Mouse (Mus musculus): ENCODE results near the gene Bdkrb2. TPM values are rescaled to one million over a fixed set of nuclear protein-coding genes. Genes with fewer than 3 reads are reported as not detected.
A peak's percentile ranks its signal among the peaks of the same experiment; 100 is the strongest.

Gene Bdkrb2
- total RNA-seq (2021) = under 1 TPM; 0.31 to 0.40 TPM
- long read RNA-seq, experiment 1, partial matches to known transcripts = 0 of 1 reads
- long read RNA-seq, experiment 1, other reads (novel, unspliced or antisense) = 0 of 1 reads
- long read RNA-seq, experiment 2 = 0 reads

DNA sequence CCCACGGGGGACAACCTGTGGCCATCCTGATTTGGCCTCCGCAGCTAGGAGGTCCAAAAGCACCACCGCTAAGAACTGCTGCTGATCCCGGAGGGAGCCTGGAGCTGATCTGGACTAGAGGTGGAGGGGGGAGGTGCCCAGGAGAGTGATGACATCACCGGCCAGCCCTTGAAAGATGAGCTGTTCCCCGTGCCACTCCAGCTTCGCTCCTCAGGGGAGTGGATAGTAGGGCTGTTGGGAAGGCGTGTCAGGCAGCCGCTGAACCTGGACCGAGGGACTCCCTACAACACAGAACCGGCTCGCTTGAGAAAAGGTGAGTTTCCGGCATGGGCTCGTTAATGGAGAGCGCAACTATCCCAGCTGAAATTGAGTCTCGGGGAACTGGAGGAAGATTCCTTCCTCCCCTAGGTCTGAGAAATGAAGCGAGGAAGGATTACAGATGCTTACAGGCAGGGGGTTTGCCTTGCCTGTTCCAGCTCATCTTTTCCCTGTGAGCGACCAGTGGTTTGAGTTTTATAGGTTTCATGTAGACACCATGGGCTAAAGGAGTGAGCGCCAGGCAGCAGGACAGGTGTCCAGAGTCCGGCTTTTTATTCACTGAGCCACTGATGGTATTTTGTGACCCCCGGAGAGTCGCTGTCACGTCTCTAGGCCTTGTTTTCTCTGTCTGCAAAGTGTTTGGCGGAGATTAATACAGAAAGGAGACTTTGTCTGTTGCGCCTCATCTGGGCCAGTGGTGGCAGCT, at the start of gene Bdkrb2:
TSS of gene Bdkrb2 (plus strand) at position 291 of the 745 bp plus-strand sequence.
- peak; percentile 44 to 54 for DNase-seq

DNA sequence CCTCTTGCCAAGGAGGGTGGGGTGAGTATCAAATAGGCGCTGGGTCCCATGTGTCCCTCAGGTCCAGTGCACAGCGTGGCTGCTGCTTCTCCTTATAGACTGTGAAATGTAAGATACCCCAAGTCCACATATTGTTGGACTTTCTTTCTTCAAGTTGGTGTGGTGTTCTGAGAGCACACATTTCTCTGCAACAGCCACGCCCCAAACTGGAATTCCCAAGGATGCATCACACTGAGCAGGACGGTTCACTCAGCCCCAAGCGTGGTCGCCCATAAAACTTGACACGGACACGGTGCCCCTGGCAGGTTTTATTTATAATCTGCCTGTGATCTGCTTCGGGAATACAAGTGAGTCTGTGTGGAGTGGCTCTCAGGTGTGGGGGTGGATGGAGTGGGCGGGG, 48.9 kb upstream of the Bdkrb2 start:
- DNase-seq = no peak

GRCm38 (mm10) chr12:105517026-105517675, 45.9 kb upstream of the Bdkrb2 start:
- peak in 1 of 2 experiments; percentile 47 for DNase-seq

GRCm38 (mm10) chr12:105519851-105520250, 43.2 kb upstream of the Bdkrb2 start:
- DNase-seq = peak in 1 of 2 experiments; percentile 49

GRCm38 (mm10) chr12:105521170-105521762, 41.8 kb upstream of the Bdkrb2 start:
- no peak for DNase-seq

GRCm38 (mm10) chr12:105523737-105524136, 39.3 kb upstream of the Bdkrb2 start:
- peak in 1 of 2 experiments; percentile 39 for DNase-seq

DNA sequence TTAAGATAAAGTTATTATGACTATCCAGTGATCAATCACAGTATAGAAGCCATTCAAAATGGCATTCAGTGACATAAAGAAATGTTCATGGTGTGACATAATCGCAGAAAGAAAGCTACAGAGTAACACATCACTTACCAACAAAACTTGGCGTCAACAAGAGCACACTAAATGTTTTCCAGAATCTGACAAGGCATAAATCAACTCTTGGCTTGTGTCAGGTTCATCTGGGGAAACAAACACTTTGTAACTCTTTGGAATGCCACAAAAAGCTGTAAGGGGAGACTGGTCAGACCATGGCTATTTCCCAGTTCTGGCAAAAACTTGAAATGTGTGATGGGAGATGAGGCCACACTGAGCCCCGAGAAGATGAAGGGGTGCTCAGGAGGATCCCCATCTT, 36.8 kb upstream of the Bdkrb2 start:
- DNase-seq = no peak

- DNase-seq = peak; percentile 45 to 80
These were observed 36.2 kb upstream of the Bdkrb2 start for GRCm38 (mm10) chr12:105526829-105527228.

GRCm38 (mm10) chr12:105529545-105529944, 33.5 kb upstream of the Bdkrb2 start:
- DNase-seq = peak in 1 of 2 experiments; percentile 51

GRCm38 (mm10) chr12:105531724-105532371, 31.2 kb upstream of the Bdkrb2 start:
- no peak for DNase-seq

DNA sequence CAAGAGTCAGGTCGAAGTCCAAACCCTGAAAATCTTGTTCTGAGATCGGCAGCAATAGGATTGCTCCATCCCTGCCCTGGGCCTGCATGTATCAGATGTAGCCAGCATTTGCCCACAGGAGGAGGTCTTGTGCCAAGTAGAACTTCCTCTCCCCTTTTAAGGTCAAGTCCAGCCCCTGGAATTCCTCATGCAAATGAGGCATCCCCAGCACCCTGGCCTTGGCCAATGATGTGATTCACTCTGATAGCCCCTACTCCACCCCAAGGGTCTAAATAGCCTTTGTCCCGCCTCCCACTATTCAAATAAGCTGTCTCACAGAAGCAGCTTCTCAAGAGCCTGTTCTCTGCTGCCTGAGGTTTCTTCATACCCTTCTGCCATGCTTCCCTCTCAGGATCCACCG, 28.2 kb upstream of the Bdkrb2 start:
- DNase-seq = no peak

DNA sequence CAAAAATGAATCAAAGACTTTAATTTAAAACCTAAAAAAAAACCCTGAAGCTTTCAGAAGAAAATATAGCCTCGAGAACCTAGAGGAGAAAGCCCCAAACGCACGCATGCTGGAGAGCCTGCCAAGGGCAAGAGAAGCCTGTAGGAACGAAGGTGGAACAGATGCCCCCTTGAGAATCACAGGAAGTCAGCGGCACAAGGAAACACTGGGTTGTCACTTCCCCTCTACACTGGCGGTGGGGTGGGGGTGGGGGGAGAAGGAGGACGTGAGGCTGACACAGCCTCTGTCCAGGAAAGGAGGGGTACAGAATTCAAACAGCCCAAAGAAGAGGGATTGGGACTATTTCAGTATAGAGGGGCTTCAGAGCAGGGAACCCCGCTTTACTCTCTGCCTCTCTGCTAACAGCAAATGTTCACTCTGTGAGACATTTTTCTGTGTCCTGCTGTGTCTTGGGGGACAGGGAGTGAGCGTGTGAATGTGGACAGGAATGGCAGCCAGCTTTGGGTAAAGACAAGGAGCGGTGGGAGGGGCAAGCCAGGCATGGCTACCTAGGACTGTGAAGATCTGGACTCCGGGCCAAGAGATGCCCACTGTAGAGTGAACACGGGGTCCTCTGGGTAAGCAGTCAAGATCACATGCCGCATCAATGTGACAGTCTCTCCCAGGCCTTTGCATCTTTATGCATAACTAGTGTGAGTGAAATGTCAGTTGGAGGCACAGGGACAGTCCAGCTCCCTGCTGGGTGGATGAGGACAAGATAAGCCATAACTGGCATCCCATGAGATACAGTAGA, 26.9 kb upstream of the Bdkrb2 start:
- no peak for DNase-seq

DNA sequence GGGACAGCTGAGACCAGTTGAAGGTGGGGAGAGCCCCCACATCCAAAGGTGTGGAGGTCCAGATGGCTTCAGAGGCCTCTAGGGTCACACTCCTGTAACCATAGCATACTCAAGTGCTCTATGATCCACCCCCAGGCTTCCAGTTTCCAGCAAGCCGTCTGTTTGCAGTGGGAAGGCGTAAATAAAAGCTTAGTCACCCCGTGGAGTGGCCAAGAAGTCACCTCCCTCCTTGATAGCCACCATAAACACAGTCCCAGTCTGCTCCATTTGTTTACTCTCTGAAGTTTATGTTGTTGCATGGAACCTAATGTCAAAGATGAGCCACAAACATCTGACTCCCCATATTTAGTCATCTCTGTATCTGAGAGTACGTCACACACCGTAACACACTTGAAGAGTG, 25.9 kb upstream of the Bdkrb2 start:
- DNase-seq = no peak

GRCm38 (mm10) chr12:105539649-105540048, 23.4 kb upstream of the Bdkrb2 start:
- DNase-seq = no peak

GRCm38 (mm10) chr12:105541590-105542402, 21.2 kb upstream of the Bdkrb2 start:
- DNase-seq = no peak

GRCm38 (mm10) chr12:105542513-105542912, 20.5 kb upstream of the Bdkrb2 start:
- DNase-seq = no peak

GRCm38 (mm10) chr12:105543176-105543575, 19.9 kb upstream of the Bdkrb2 start:
- no peak for DNase-seq

DNA sequence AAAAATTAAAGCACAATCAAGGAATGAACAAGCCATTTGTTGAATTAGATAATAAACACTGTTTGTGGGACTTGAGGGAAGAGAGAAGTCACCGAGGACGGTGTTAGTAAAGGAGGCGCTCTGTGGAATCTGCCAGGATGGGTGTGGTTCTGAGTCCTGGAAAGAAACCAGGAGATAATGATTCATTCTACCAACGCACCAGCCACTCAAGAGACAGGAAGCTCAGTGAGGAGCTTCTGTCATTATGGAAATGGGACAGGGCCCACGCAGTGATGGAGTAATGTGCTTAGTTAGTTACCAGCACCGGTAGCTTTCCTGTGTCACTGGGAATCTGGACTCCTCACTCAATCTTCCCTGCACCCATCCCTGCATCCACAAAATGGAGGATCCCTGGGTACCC, 19.3 kb upstream of the Bdkrb2 start:
- no peak for DNase-seq

- no peak for DNase-seq
These were observed 18.2 kb upstream of the Bdkrb2 start for GRCm38 (mm10) chr12:105544872-105545271.

- no peak for DNase-seq
These were observed 17.2 kb upstream of the Bdkrb2 start for GRCm38 (mm10) chr12:105545696-105546435.
